Mouse (Mus musculus): ENCODE data around the gene 1810030O07Rik.
A peak's percentile ranks its signal among the peaks of the same experiment; 100 is the strongest.
"Not testable (repeated sequence)": the region's sequence is repeated elsewhere in the genome, so short reads cannot be mapped to it uniquely, and the experiment has no call there.

1810030O07Rik gene

GRCm38 (mm10) chrX:12673054-12673775 is at the start of gene 1810030O07Rik:
Gene 1810030O07Rik, minus strand, starts transcription at chrX:12673668.
- DNase-seq (ENCODE audit: low spot score in 2 of 2), result peak; percentile 66 to 76

- no peak for DNase-seq (ENCODE audit: low spot score in 2 of 2)
These were observed 42.6 kb upstream of the 1810030O07Rik start for GRCm38 (mm10) chrX:12716036-12716435.

GRCm38 (mm10) chrX:12713796-12714195 is 40.3 kb upstream of the 1810030O07Rik start:
- DNase-seq (ENCODE audit: low spot score in 2 of 2), result no peak

- DNase-seq (ENCODE audit: low spot score in 2 of 2), result no peak
These were observed 13.4 kb upstream of the 1810030O07Rik start for GRCm38 (mm10) chrX:12686910-12687309.

- no peak for DNase-seq (ENCODE audit: low spot score in 2 of 2)
These were observed 12.6 kb upstream of the 1810030O07Rik start for GRCm38 (mm10) chrX:12686071-12686470.

- DNase-seq (ENCODE audit: low spot score in 2 of 2), result peak; percentile 10 to 59
These were observed 3.9 kb upstream of the 1810030O07Rik start for GRCm38 (mm10) chrX:12677396-12677795.

GRCm38 (mm10) chrX:12653879-12654278 is 19.6 kb downstream of the 1810030O07Rik start:
- DNase-seq (ENCODE audit: low spot score in 2 of 2), result no peak

GRCm38 (mm10) chrX:12651906-12652305 is 21.6 kb downstream of the 1810030O07Rik start:
- DNase-seq (ENCODE audit: low spot score in 2 of 2), result no peak

GRCm38 (mm10) chrX:12645531-12646304 is 27.8 kb downstream of the 1810030O07Rik start:
- DNase-seq (ENCODE audit: low spot score in 2 of 2), result no peak

- DNase-seq (ENCODE audit: low spot score in 2 of 2), result no peak
These were observed 28.5 kb downstream of the 1810030O07Rik start for GRCm38 (mm10) chrX:12644976-12645375.

- DNase-seq (ENCODE audit: low spot score in 2 of 2), result no peak
These were observed 48.3 kb downstream of the 1810030O07Rik start for GRCm38 (mm10) chrX:12625131-12625530.

GRCm38 (mm10) chrX:12612360-12612759 is 61.1 kb downstream of the 1810030O07Rik start:
- not testable (repeated sequence) for DNase-seq (ENCODE audit: low spot score in 2 of 2)

GRCm38 (mm10) chrX:12611211-12611610 is 62.3 kb downstream of the 1810030O07Rik start:
- DNase-seq (ENCODE audit: low spot score in 2 of 2), result no peak

- not testable (repeated sequence) for DNase-seq (ENCODE audit: low spot score in 2 of 2)
These were observed 62.9 kb downstream of the 1810030O07Rik start for GRCm38 (mm10) chrX:12610541-12610940.

Data from spleen, postnatal 14 days (tissue).